Mouse (Mus musculus): ENCODE results near the gene Hoxd3.

- TF ChIP-seq TCF12 (IDR thresholded peaks at IDR 0.05; ENCODE audit: low read depth, low read length) (no peak), ZMIZ1 (IDR thresholded peaks at IDR 0.05; ENCODE audit: low read depth, low read length) (no peak), POLR2A (IDR thresholded peaks at IDR 0.05; ENCODE audit: control insufficient read depth in 1 of 2, insufficient read depth in 1 of 2, low read depth in 1 of 2, low read length in 2 of 2, poor library complexity in 1 of 2) (no peak), MEF2A (IDR thresholded peaks at IDR 0.05; ENCODE audit: extremely low read depth, insufficient replicate concordance, low read depth, low read length, poor library complexity, severe bottlenecking) (no peak), ELF1 (IDR thresholded peaks at IDR 0.05; ENCODE audit: low read depth, low read length) (no peak), RAD21 (IDR thresholded peaks at IDR 0.05; ENCODE audit: low read depth, low read length) (no peak), E2F4 (IDR thresholded peaks at IDR 0.05; ENCODE audit: borderline replicate concordance, low read depth, low read length) (no peak), ZC3H11A (IDR thresholded peaks at IDR 0.05; ENCODE audit: low read depth, low read length) (no peak)
These were observed 36.0 kb downstream of the Hoxd3 start for GRCm38 (mm10) chr2:74747661-74748141.
